Mouse (Mus musculus) G1E-ER4 (cell line): ENCODE measurements around the gene Gch1. TPM values are rescaled to one million over a fixed set of nuclear protein-coding genes. Genes with fewer than 3 reads are reported as not detected.

ENCODE experiments used
- GATA1 ChIP-seq: IDR thresholded peaks from one replicate; pipeline ENCODE4 v1.8.0; 2012; ENCODE audit warnings: low read length, inconsistent platforms
- polyA plus RNA-seq: library from polyadenylated mRNA; stranded (reverse); fragments of >175 nt; gene quantifications from 2 replicates; pipeline ENCODE4 v1.2.3, GENCODE M21; 2012

Gene Gch1
- polyA plus RNA-seq, result 0.42 and 0.53 TPM in 2 replicates

- TF ChIP-seq GATA1, result no peak
Measured at GRCm38 (mm10) chr14:47188848-47189634, at the start of gene Gch1. Gch1 (minus strand) TSS chr14:47189413.

DNA sequence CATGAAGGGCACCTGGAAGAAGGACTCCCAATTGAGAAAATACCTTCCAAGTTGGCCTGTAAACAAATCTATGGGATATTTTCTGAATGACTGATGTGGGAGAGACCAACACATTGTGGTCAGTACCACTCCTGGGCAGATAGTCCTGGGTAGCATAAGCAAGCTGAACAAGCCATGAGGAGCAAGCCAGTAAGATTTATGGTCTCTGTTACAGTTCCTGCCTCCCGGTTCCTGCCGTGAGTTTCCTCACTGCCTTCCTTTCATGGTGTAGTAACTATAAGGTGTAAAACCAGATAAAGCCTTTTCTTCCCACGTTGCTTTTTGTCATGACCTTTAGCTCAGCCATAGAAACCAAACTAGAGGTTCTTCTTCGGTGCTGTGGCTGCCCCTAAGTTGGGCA is 48.1 kb upstream of the Gch1 start:
- no peak for TF ChIP-seq GATA1

DNA sequence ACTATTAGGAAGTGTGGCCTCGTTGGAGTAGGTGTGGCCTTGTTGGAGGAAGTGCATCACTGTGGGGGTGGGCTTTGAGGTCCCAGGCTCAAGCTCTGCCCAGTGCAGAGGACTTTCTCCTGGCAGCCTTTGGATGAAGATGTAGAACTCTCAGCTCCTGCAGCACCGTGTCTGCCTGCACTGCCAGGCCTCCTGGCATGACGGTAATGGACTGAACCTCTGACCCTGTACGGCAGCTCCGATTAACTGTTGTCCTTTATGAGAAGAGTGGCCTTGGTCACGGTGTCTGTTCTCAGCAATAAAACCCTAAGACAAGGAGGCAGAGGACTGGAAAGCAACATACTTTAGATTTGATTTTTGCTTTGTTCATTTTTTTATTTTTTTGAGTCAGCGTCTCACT is 47.3 kb upstream of the Gch1 start:
- no peak for TF ChIP-seq GATA1

DNA sequence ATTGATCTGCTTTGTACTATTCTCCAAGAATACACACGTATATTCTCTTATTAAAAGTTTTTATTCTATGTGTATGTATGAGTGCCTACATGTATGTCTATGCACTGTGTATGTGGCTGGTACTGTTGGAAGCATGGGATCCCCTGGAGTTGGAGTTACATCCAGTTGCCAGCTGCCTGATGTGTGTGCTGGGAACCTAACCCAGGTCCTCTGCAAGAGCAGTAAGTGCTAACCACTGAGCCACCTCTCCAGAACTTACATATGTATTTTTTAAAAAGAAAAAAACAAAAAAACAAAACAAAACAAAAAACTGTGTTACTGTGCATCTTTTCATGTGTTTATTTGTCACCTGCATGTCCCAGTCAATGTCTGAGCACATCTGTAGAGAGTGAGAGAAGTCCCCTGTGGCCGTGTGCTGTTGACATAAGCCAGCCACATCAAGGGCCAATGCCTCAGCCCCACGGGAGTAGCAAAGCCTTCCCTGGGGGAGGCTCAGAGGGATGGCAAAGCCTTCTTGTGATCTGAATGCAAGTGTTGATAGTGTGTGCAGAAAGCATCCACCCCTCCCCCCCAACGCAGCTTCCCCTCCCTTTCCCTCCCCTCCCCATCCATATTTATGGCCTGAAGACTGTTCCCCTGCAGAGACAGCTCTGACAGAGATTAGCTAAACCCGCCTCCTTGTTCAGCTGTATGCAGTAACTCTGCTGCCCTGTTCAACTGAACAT is 45.5 kb upstream of the Gch1 start:
- TF ChIP-seq GATA1, result no peak

- no peak for TF ChIP-seq GATA1
Measured at GRCm38 (mm10) chr14:47234032-47234431, 44.8 kb upstream of the Gch1 start.

GRCm38 (mm10) chr14:47233602-47234001 is 44.4 kb upstream of the Gch1 start:
- no peak for TF ChIP-seq GATA1

DNA sequence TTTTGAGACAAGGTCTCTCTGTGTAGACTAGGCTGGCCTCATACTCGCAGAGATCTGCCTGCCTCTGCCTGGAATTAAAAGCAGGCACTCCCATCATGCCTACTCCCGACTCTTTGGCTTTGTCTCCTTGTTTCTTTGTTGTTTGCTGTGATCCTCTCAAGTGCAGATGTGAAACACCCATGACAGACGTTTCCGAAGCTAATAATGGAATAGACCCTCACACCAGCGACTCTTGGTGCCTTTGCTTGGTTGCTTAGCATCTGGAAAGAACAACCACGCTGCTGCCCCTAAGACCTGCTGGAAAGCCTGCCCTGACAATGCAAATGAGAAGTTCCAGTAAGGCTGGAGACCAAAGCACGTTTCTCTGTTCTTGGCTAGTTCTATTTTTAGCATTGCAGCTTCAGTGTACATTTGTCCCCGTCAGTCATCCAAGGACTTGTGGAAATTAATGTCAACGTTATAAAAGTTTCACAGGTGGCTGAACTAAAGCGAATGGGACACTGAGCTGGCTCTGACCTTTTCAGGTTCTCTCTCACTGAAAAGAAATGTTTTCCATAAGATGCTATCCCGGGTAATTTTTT is 40.7 kb upstream of the Gch1 start:
- TF ChIP-seq GATA1, result no peak

DNA sequence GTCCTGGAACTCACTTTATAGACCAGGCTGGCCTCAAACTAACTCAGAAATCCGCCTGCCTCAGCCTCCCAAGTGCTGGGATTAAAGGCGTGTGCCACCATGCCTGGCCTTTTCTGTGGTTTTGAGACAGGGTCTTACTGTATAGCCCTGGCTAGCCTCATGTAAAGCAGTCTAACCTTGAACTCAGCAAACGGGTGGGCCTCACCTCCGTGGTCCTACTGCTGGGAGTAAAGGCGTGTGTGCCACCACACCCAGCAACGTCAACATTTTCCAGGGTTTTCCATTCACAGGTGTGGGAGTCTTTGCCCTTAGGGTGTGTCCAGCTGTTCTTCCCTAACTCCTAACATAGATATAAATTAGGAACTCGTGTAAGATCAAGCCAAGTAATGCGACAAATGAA is 36.7 kb upstream of the Gch1 start:
- no peak for TF ChIP-seq GATA1

GRCm38 (mm10) chr14:47224476-47225325 is 35.5 kb upstream of the Gch1 start:
- TF ChIP-seq GATA1, result no peak

GRCm38 (mm10) chr14:47222631-47223450 is 33.6 kb upstream of the Gch1 start:
- TF ChIP-seq GATA1, result no peak

- TF ChIP-seq GATA1, result no peak
Measured at GRCm38 (mm10) chr14:47221567-47221966, 32.4 kb upstream of the Gch1 start.

DNA sequence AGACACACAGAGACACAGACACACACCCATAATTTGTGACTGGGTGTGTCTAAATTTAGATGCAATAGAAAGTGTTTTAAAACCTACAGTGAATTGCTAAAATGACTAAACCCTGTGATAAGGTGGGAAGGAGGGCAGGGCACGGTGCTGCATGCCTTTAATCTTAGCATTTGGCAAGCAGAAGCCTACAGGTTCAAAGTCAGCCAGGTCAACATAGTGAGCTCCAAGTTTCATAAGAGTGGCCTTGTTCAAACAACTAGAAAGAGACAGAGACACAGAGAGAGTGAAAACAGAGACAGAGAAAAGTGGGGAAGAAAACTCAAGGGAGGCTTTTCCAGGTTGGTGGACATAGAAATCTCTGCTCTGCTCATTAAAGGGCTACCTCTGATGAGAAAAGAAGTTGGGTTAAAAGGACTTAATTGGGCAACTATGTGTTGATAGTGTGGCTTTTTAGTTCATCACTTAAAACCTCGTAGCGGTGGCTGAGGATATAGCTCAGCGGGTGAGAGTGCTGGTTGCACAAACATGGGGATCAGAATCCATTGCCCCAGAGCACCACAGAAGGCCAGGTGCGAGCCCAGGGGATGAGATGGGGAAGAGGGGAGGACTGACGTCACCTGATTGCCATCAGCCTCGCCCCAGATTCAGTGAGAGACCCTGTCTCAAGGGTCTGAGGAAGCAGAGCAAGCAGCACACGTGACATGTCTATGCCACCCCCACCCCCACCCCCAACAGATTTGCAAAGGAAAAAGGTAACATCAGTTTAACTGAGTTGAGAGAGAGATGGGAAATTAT is 31.2 kb upstream of the Gch1 start:
- TF ChIP-seq GATA1, result no peak

DNA sequence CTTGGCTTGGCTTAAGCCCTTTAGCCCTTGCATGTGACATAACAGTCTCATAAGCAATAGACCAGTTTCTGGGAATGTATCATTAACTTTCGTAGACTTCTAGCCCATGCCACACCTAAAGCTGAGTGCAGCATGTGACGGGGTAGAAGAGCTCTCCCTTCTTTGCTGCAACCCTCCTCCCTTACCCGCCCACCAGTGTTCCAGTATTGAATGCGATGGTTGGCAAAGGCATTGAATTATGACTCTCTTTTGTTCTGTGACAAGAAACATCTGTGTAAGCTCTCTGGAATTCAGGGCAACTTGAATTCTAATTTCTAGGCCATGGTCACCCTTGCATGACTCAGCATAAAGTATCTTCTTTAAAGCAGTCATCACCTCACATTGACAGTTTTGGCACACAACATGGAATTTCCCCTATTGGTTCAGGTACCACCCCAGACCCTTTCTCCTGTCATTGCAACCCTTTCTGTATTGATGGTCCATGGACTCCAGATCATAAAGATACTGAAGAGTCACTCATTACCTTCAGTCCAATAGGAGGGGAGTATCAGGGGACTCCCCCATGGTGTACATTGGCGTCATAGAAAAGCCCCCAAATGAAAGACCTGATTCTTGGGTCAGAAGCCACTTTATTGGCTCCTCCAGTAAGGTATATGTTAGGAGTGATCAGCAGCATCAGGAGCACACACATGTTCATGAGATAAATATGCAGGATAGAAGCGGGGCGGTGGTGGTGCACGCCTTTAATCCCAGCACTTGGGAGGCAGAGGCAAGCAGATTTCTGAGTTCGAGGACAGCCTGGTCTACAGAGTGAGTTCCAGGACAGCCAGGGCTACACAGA is 29.8 kb upstream of the Gch1 start:
- TF ChIP-seq GATA1, result no peak
